Mouse (Mus musculus) layer of hippocampus, adult 11-12 months (tissue): Measurements from ENCODE around the gene Gmnn.
"Not testable (repeated sequence)": the region's sequence is repeated elsewhere in the genome, so short reads cannot be mapped to it uniquely, and the experiment has no call there.

ENCODE experiments used
- DNase-seq: peaks from one replicate; pipeline ENCODE4 v3.0.0; 2022; ENCODE audit warnings: low spot score

Gmnn gene

DNA sequence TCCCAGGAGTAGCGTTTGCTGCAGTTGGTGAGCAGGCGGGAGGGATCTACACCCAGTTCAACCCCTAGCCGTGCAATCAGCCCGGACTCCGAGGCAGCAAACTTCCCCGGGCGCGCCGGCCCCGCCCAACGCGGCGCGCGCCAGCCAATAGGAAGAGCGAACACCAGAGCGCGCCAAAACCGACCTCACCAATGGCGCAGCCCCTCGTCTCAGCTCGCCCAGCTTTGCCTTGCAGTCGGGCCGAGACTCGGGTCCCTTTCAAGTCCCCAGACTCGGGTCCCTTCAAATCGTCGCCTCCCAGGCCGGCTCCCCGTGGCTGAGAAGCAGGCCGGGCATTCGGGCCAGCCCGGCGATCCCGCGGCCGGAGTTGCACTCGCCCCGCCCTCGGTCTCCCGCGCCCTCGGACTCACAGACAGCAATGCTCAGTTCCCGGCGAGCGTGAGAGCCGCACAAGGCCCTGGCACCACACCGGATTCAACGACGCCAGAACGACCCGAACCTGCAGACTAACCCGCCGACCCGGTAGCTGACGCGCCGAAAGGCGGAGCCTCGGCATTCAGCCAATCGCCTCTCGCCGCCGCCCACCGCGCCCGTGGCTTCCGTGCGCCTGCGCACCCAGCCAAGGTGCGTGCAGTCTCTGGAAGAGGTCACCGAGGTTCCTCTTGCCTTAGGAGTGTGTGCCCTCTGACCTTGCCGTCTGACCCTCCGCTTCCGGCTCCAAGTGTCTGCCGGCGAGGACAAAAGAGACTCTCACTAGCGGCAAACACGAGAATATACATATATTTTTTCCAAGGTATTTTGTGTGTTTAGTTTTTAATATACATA is at the start of gene Gmnn:
TSS of gene Gmnn (minus strand) at position 521 of the 825 bp plus-strand sequence.
- DNase-seq = peak; percentile 81

DNA sequence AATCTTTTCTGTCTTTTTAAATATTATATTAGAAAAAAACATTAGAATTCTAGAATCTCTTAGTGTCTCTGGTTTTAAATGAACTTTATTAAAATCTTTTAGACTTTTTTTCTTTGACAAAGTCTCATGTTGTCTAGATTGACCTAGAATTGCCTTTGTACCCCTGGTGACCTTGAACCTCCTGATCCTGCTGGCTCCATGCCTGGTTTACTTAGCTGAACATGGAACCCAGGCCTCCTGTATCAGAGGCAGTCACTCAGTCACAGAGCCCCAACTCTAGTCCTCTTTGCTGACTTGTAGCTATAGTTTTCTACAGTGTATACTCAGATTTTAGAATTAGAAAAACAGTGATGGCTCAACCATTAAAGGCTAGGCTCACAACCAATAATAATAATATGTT is 44.4 kb upstream of the Gmnn start:
- no peak for DNase-seq

DNA sequence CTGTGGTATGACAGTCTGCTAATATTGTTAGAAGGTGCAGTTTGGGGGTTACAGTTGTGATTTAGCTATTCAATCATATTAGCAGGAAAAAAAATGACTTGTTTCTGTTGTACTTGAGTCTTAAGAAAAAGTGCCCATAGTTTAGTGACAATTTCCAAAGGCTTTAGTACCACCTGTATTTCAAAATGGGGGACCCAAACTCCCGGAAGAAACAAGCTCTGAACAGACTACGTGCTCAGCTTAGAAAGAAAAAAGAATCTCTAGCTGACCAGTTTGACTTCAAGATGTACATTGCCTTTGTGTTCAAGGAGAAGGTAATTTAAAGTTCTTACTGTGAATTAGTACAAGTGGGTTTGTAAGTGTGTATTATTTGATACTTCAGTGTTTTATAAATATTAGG is 41.5 kb upstream of the Gmnn start:
- no peak for DNase-seq

DNA sequence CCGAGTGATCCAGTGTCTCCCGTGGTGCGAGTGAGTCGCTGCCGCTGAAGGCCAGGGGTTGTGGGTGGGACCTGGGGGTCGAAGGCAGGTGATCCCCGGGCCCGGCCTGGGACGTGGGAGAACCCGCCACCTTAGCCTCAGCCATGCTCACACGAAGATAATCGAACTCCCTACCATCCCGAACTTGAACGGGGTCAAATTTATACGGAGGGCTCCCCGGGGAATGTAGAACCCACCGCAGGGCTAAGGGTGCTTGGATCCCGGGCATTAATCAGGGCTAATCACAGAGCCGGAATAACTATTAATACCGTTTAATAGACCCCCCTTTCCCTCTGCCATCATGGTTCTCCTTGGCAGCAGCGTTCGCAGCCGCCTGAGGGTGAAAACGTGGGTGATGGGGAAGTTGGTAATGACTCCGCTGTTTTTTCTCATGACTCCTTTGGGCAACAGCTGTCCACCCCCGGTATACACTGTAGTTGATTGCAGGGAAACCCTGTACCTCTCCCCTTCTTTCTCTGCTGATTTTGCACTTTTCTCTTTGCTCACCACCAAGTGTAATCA is 40.5 kb upstream of the Gmnn start:
- DNase-seq = peak; percentile 51

DNA sequence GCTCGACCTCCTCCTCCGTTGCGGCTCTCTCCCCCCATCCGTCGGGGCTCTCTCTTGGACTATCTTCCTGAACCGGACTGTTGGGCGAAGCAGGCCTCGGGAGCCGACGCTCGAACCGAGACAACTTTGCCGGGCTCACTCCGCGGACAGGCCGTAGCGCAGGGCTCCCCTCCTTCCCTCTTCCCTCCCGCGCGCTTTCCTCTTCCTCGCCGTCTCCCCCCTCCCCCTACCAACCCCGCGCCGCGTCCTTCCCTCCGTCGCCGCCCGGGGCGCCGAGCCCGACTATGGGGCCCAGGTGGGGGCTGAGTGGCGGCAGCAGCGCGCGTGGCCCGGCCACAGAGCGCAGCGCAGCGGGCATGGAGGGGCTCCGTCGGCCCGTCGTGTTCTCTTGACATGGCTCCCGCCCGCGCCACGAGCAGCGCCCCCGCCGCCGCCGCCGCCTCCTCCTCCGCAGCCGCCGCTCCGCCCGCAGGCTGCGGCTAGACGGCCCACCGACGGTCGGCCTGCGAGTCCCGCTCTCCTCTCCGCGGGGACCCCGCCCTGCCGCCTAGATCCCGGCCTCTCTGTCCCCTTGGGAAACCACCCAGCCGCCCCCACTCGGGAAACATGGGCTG is 39.7 kb upstream of the Gmnn start, which contains the start of gene BC005537:
TSS of gene BC005537 (plus strand) at position 350 of the 614 bp plus-strand sequence.
- DNase-seq = peak; percentile 48

DNA sequence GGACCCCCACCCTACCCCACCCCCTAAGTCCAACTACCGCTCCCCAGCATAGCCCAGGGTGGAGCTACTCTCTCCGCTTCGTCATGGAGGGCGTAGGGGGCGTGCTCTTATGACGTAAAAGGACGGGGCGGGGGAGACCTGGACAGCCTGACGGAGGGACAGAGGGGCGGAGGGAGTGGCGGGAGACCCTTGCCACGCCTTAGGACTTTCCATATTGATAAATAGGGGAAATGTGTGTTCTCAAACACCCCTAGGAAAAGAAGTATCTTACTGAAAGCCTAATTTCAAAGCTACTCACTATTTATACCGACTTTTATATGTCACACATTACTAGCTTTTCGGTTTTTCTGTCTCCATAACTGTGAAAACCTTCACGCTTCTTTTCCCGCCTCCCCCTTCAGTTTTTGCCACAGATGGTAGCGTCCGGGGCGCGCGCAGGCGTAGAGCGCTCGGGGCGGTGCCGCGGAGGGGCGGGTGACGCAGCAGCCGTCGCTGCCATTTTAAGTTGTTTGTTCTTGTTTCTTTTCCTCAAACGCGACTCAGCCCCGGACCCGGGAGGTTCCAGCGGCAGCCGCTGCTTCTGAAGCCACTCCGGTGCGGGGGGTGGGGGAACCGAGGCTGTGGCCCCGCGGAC is 39.1 kb upstream of the Gmnn start:
- peak; percentile 97 for DNase-seq

DNA sequence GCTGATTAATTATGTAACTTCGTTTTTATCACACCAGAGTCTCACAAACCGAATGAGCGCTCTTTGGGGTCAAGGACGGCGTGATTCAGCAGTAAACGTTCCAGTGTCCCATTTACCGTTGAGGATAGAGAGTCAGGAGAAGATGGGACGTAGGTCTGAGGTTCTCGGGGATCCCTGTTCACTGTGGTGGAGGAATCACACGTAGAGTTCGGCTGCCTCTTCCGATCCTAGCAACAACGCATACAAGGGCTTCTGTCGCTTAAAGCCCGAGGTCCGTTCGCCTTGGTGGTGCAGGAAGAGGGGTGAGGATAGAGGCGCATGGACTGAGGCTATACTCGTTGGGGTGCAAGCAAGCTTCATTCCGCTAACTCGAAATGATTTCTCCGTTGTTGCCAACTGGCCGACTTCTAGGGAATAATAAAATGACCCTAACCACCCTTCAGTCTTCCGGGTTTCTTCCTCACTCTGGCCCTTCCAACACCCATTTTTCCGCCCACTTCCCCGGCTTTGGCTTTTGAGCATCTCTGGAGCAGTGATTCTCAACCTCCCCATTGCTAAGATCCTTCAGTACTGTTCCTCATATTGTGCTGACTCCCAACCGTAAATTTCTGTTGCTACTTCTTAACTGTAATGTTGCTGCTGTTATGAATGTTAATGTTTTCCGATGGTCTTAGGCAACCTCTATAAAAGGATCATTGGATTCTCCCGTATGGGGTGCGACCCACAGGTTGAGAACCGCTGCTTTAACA is 38.4 kb upstream of the Gmnn start:
- no peak for DNase-seq

DNA sequence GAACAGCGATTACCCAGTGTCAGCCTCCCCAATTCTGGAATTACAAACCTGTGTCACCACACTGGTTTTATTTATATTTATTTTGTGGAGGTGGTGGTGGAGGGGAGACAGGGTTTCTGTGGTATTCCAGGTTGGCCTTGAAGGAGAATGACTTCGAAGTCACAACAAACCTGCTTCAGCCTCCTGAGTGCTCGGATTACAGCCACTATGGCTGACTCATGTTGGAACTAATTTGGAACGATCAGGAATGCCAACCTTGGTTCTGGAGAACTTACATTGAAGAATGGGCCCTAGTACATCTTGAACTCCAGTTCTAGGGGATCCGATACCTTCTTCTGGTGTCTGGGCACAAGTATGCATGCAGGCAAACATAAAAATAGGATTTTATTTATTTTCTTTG is 37.7 kb upstream of the Gmnn start:
- DNase-seq = no peak

DNA sequence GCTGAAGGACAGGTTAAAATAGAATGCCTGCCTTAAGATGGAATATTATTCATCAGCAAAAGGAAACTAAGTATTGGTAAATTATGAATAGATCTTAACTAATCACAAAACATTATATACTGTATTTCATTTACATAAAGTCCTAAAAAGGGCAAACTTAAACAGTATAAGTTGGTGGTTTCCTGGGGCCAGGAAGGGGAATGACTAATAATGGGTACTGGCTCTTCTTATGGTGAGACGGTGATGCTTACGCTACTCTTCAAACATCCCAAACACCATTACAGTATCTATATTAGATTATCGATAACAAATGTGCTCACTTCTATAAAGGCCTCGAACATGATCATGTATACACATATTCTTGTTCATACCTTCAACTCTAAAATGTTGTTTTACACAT is 37.0 kb upstream of the Gmnn start:
- DNase-seq = no peak

DNA sequence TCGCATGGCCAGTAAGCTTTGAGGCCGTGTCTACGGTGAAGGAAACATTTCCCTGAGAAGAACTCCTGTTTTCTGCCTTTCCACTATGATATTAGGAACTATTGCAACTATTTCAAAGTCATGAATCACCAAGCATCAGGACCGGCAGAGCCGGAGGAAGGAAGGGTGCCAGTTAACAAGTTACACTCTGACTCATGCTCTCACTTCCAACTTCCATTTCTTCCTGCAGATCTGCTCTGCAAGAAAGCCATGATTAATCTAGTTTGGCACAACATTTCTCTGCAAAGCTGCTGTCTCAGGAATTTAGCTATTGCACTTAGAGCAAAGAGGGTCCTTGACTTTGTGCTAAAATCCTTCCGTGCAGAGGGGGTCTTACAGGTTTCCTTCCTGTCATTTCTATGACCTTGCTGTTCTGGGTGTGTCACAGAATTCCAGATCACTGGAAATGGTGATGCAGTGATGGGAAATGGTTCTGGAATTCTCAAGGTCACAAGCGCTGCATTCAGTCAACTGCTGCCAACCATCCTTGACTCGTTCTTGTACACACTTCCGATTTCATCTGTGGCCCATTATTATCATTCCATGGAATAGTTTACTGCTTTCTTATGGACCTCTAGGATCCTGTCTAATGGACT is 30.8 kb upstream of the Gmnn start:
- no peak for DNase-seq

DNA sequence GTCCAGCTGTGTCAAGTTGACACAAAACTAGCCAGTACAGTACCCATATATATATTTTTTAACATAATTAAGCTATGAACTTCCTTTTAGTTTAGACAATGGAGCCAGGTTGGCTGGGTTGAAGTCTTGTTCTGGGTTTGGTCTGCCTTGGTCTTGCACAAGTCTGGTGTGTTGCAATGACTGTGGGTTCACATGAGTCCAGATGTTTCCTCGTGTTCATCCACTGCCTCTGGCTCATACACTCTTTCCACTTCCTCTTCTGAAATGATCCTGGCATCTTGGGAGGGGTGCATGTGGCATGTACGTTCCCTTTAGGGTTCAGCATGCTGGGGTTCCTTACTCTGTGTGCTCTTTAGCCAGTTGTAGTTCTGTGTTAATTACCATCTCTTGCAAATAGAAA is 29.6 kb upstream of the Gmnn start:
- peak; percentile 32 for DNase-seq

DNA sequence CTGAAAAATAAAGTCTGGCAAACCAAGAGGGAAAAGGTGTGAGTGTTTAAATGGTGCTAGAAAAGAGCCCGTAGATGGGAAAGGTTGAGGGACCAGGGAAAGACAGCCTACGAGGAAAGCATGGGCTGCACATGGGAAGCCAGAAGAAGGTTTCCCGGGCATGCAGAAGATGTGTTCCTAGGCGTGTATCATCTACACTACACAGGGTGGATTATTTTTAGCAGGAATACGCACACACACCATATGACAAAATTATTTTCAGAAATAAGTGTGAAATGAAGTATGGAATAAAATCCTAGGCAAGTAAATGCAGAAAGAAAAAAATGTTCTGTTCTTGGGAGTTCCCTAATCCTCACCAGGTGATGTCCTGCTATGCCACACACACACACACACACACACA is 25.8 kb upstream of the Gmnn start:
- DNase-seq = no peak

DNA sequence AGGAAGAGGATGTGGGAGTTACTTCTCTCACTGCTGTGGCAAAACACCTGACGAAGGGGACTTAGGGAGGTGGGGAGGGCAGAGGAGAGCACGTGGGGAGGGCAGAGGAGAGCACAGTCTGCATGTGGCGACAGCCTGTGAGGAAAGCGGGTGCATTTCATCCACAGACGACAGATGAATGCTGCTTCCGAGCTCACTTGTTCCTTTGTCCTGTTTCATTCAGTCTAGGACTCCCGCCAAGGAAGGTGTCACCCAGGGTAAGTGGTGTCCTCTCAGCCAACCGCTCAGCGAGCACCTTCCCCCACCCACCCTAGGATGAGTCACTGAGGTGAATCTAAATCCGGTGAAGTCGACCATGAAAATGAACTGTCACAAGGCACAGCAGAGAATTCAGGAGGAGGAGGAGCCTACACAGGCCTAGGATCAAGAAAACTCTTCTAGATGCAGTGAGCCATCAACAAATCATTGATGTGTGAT is 24.3 kb upstream of the Gmnn start:
- DNase-seq = no peak

DNA sequence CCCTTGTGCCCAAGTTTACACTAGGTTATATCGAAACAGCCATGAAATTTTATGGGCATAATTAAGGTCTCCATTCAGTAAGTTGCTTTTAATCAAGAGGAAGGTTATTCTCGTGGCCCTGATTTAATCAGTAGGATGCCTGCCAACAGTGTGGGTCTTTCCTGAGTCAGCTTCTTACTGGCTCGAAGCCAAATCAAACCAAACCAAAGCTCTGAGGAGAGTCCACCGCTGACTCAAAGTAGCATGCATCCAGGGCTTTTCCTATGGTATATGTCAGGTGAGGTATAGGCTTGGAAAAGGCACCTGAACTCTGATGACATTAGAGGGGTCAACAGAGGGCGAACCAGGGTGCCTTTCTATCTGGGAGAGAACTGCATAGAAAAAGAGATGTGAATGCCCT is 20.2 kb upstream of the Gmnn start:
- no peak for DNase-seq

DNA sequence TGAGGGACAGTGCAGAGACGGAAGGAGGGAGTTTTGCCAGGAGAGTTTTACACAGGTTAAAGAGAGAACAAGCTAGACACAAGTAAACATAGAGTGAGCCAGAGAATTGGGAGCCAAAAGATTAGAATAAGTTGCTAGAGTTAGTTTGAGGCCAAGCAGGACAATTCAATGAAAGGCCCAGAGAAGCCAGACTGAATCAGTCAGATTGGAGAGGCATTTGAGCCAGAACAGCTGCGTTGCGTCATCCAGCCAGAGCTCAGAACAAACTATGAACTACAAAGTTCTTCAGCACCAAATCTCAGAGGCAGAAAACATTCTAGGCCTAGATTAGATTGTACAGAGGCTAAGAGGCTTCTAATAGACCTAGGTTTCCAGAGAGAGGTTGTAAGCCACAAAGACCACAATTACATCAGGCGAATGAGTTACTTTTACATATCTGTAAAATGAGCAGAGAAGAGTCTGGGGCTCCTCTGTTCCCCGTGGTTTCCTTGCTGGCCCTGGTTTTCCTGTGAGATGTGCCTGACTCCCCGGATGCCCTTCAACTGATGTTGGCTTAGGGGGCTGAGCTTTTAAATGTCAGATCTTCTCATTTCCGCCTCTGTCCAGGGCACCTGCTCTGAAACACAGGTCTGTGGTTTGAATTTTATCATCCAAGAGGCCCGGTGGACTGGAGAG is 17.1 kb upstream of the Gmnn start:
- DNase-seq = no peak

DNA sequence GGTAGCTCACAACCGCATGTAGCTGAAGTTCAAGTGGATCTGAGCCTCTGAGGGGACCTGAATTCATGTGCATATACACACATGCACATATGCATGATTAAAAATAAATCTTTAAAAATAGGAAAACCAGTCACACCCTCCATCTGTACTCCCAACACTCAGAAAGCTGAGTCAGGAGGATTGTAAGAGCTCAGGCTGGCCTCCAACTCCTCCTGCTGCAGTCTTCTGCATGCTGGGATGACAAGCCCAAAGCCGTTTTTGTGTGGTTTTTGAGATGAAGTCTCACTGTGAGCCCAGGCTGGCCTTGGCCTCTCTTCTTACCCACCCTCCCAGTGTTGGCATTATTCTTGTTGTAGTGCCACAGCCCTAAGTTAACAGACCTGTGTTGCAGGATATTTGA is 16.3 kb upstream of the Gmnn start:
- no peak for DNase-seq

DNA sequence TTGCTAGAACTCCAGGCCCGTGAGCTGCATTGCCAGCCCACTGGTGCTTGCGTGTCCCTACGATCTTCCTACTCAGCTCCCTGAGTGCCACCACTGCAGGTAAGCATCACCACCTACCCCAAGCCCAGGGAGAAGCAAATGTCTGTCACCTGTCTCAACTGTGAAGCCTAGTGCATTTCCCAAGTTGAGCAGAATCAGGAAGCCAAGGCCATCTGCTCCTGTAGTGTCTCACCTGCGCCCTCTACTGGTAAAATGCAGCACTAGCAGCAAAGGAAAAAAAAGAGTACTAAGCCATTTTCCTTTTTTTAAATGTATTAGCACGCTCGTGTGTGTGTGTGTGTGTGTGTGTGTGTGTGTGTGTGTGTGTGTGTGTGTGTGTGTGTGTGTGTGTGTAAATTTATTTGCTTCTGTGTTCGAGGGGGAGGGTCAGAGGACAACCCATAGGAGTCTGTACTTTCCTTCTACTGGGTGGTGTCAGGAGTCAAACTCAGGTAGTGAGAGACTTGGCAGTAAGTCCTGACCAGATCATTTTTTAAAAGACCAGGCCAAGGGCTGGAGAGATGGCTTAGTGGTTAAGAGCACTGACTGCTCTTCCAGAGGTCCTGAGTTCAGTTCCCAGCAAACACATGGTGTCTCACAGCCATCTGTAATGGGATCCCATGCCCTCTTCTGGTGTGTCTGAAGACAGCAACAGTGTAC is 14.6 kb upstream of the Gmnn start:
- DNase-seq = peak; percentile 67

DNA sequence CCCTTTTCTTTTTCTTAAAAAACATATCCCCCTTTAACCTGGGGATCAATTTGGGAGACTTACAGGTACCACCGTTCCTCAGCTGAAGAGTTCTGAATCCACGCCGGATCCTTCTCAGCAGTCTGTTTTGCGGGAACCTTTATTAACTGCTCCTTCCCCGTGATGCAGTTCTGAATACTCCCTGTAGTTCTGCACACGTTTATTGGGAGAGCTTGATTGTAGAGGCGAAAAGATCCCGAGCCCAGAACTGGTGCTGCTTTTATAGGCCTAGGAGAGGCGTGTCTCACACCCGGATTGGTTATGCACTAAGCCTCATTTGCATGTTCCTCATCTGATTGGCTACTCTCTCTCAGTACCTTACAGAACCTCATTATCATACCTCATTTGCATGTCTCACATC is 9.8 kb upstream of the Gmnn start:
- not testable (repeated sequence) for DNase-seq

DNA sequence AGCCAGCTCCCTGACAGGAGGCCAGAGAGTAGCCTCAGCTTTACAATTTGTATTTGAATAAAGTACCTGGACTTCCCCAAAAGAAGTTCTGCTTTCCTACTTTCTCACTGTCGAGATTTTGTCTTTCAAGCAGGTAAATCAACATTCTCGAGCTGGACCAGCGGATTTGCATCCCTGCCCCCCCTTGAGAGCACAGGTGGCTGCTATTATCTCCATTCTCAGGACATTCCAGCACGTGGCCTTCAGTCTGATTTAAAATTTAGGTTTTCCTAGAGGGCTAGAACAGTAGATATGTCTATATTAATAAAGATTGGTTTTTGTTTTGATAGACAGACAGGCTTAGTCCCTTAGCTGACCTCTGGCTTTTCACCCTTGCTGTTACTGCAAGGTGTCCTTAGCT is 6.1 kb upstream of the Gmnn start:
- not testable (repeated sequence) for DNase-seq

DNA sequence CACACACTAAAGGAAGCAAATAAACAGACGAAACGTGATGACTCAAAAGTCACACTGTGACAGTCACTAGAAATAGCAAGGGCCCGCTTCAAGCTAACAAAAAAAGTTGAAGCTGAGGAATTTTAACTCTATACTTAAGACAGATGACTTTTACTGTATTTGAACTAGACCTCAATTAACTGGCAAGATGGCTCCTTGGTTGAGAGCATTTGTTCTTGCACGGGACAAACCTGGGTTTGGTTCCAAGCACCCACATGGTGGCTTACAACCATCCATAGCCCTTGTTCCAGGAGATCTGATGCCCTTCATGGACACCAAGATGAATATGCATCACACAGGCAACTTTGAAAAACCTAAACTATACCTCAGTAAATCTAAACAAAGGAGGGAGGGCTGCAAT is 531 bp upstream of the Gmnn start:
- no peak for DNase-seq

DNA sequence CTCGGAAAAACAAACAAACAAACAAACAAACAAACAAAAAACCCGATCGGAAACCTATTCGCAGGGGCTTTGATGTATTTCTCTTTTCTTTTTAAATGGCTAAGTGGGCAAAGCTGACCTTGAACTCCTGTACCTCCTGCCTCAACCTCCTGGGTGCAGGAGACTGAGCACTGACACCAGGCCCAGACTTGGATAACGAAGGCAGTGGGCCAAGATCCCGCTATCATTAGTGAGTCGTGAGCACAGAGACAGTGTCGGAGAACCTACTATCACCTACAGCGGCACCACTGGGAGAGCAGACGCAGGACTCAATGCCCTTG is 680 bp downstream of the Gmnn start:
- DNase-seq = no peak
